Mouse (Mus musculus): ENCODE measurements at regions not wholly inside any gene's neighbourhood (a gene's known extent, or its start where the extent isn't known, plus 50 kb on each side); places are given as distances from the start of the nearest gene placed in this dataset.

DNA sequence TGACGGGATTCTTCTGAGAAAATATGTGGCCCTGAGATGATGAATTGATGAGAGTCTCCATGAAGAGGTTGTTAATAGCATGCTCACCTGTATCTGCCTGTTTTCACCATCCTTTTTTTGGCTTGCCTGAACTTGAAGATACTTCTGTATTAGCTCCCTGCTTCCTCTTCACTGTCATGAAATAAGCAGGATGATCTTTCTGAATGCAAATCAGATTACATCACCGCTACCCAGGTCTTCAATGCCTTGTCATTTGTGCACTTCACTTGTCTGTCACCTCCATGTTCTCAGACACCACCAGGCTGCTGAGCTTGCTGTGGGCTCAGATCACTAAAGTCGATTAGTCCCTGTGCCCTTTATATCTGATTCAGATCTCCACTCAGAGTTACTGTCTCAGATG is 146.2 kb upstream of the Nrp1 start:
- TF ChIP-seq ZKSCAN1 (IDR thresholded peaks at IDR 0.05; ENCODE audit: low read depth, low read length), result no peak
- no peak for TF ChIP-seq EP300 (IDR thresholded peaks at IDR 0.05; ENCODE audit: low read depth in 1 of 2, low read length in 2 of 2)
- no peak for TF ChIP-seq CHD2 (IDR thresholded peaks at IDR 0.05; ENCODE audit: low read length)
- no peak for TF ChIP-seq CTCF (IDR thresholded peaks at IDR 0.05 in 2 of 3, conservative IDR thresholded peaks at IDR 0.05 in 1 of 3; ENCODE audit: control insufficient read depth in 1 of 3, insufficient read depth in 1 of 3, low read depth in 2 of 3, low read length in 3 of 3, poor library complexity in 1 of 3, severe bottlenecking in 1 of 3)
- no peak for TF ChIP-seq USF2 (IDR thresholded peaks at IDR 0.05; ENCODE audit: borderline replicate concordance in 1 of 2, insufficient read depth in 1 of 2, low read depth in 1 of 2, low read length in 2 of 2)
- no peak for TF ChIP-seq HCFC1 (IDR thresholded peaks at IDR 0.05; ENCODE audit: low read depth, low read length)
- no peak for TF ChIP-seq GATA1 (IDR thresholded peaks at IDR 0.05; ENCODE audit: low read depth, low read length)
- no peak for TF ChIP-seq JUND (IDR thresholded peaks at IDR 0.05; ENCODE audit: low read depth, low read length)
- TF ChIP-seq MAX (IDR thresholded peaks at IDR 0.05; ENCODE audit: low read length), result no peak
- TF ChIP-seq POLR2A (IDR thresholded peaks at IDR 0.05; ENCODE audit: control insufficient read depth in 1 of 2, insufficient read depth in 1 of 2, low read depth in 1 of 2, low read length in 2 of 2, poor library complexity in 1 of 2), result no peak
- TF ChIP-seq NRF1 (IDR thresholded peaks at IDR 0.05; ENCODE audit: insufficient read depth, low read depth, low read length, poor library complexity, severe bottlenecking), result no peak
- TF ChIP-seq MAFK (IDR thresholded peaks at IDR 0.05; ENCODE audit: borderline replicate concordance, low read depth, low read length), result no peak
- TF ChIP-seq MAZ (IDR thresholded peaks at IDR 0.05; ENCODE audit: low read depth, low read length), result no peak
- no peak for TF ChIP-seq KAT2A (conservative IDR thresholded peaks at IDR 0.05; ENCODE audit: low read depth, low read length)
